Mouse (Mus musculus) cerebellum, postnatal 36 days (tissue): ENCODE data around the gene Vmn2r35.
"Not testable (repeated sequence)": the region's sequence is repeated elsewhere in the genome, so short reads cannot be mapped to it uniquely, and the experiment has no call there.

Source experiments
- DNase-seq, 2 experiments: peaks; one replicate each; pipeline ENCODE4 v3.0.0; 2021 to 2022; ENCODE audit warnings: mixed read lengths in 2 of 2

Vmn2r35 gene

DNA sequence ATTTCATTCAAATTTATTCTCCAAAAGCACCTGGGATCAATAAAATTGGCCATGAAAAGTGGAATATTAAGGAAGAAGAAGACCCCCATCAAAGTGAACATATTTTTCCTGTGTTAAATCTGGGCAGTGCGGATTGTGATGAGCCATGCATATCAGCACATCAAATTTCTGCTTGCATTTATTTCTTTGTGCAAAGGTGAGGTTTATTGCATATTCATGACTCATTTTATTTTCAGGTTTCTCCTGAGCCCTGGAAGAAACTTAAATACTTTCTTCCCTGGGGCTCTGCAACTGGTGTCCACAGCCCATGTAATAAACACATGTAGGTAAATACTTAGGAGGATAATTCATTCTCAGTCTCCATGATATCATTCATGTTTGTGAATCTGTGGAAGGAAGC is at the start of gene Vmn2r35:
TSS of gene Vmn2r35 (minus strand) at position 101 of the 400 bp plus-strand sequence.
- not testable (repeated sequence) for DNase-seq

- not testable (repeated sequence) for DNase-seq
These were observed 25.5 kb downstream of the Vmn2r35 start for GRCm38 (mm10) chr7:7794196-7794595.
